Mouse (Mus musculus): Measurements from ENCODE around the gene Ssbp4. TPM values are rescaled to one million over a fixed set of nuclear protein-coding genes. Genes with fewer than 3 reads are reported as not detected.
A peak's percentile ranks its signal among the peaks of the same experiment; 100 is the strongest.

Ssbp4 gene
- 84.9 and 123 TPM in 2 replicates for polyA plus RNA-seq (2012; rRNA removed)

DNA sequence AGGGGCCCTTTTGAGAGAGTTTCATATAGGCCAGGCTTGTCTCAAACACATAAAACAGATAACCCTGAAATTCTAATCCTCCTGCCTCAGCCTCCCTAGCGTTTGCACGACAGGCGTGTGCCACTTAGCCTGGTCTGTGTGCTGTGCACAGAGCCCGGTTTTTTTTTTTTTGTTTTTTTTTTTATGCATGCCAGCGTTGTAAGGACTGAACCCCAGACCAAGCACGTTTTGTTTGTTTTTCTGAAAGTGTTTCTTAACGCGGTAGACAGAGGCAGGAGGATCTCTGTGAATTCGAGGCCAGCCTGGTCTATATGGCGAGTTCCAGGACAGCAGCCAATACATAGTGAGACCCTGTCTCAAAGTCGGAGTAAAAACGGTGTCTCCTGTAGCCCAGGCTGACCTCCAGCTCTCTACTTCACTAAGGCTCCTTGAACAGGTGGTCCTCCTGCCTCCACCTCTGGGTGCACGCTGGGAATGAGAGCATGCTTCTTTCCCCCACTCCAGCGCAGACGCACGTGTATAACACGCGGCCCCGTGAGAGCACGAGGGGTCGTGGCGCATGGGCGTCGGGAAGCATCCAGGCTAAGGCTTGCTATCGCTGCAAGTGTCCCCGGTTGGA, at the start of gene Ssbp4:
Ssbp4 (minus strand) TSS at position 124 of the 619 bp plus-strand sequence.
- 5% methylated on average over 26 of the region's 26 CpGs for WGBS
- peak within 1 kb of the TSS; percentile 99 for H3K27ac ChIP-seq (ENCODE audit: insufficient read depth, low read depth, low read length)
- no peak for DNase-seq
- no peaks in the 10 kb centered on the region for H3K36me3 ChIP-seq (ENCODE audit: control insufficient read depth, insufficient read depth, low read length)
- no peaks in the 10 kb centered on the region for H3K27me3 ChIP-seq (replicated peaks; ENCODE audit: control insufficient read depth, insufficient read depth, low read length)
- H3K4me1 ChIP-seq (ENCODE audit: control insufficient read depth, insufficient read depth, low read length): peaks cover 11% of the 10 kb centered on the region; the same call in 1 of the 2 replicates
- no peak for TF ChIP-seq POLR2A (IDR thresholded peaks at IDR 0.05; ENCODE audit: low read depth, low read length)
- peak within 1 kb of the TSS; percentile 87 for H3K4me3 ChIP-seq (ENCODE audit: insufficient read depth, low read depth, low read length)

- DNase-seq: peak; percentile 48
- peaks cover 12% of the 10 kb centered on the region; the same call in 1 of the 2 replicates for H3K4me1 ChIP-seq (ENCODE audit: control insufficient read depth, insufficient read depth, low read length)
- peaks cover 3% of the 10 kb centered on the region; the same call in 1 of the 2 replicates for H3K36me3 ChIP-seq (ENCODE audit: control insufficient read depth, insufficient read depth, low read length)
- 46% methylated on average over 2 of the region's 2 CpGs for WGBS
- H3K27ac ChIP-seq (ENCODE audit: insufficient read depth, low read depth, low read length): peak overlapping the region; percentile 96
- no peak for TF ChIP-seq CTCF (conservative IDR thresholded peaks at IDR 0.05; ENCODE audit: insufficient read depth, insufficient read length, low read depth, low read length)
- H3K27me3 ChIP-seq (replicated peaks; ENCODE audit: control insufficient read depth, insufficient read depth, low read length): no peaks in the 10 kb centered on the region
- peak overlapping the region; percentile 82 for H3K4me3 ChIP-seq (ENCODE audit: insufficient read depth, low read depth, low read length)
These were observed 49.1 kb upstream of the Ssbp4 start for GRCm38 (mm10) chr8:70657739-70658138.

- TF ChIP-seq CTCF (conservative IDR thresholded peaks at IDR 0.05; ENCODE audit: insufficient read depth, insufficient read length, low read depth, low read length) (no peak), POLR2A (IDR thresholded peaks at IDR 0.05; ENCODE audit: low read depth, low read length) (no peak)
- peak; percentile 73 for DNase-seq
- 56% methylated on average over 3 of the region's 3 CpGs for WGBS
- no peaks in the 10 kb centered on the region for H3K27me3 ChIP-seq (replicated peaks; ENCODE audit: control insufficient read depth, insufficient read depth, low read length)
- H3K27ac ChIP-seq (ENCODE audit: insufficient read depth, low read depth, low read length): peak overlapping the region; percentile 96; the same call in 1 of the 2 replicates
- peaks cover 12% of the 10 kb centered on the region; the same call in 1 of the 2 replicates for H3K4me1 ChIP-seq (ENCODE audit: control insufficient read depth, insufficient read depth, low read length)
- peak overlapping the region; percentile 82 for H3K4me3 ChIP-seq (ENCODE audit: insufficient read depth, low read depth, low read length)
- H3K36me3 ChIP-seq (ENCODE audit: control insufficient read depth, insufficient read depth, low read length): peaks cover 3% of the 10 kb centered on the region; the same call in 1 of the 2 replicates
These were observed 48.5 kb upstream of the Ssbp4 start for GRCm38 (mm10) chr8:70657214-70657613.

- WGBS: 66% methylated on average over 13 of the region's 13 CpGs
- H3K27me3 ChIP-seq (replicated peaks; ENCODE audit: control insufficient read depth, insufficient read depth, low read length): no peaks in the 10 kb centered on the region
- peaks cover 6% of the 10 kb centered on the region for H3K36me3 ChIP-seq (ENCODE audit: control insufficient read depth, insufficient read depth, low read length)
- H3K4me1 ChIP-seq (ENCODE audit: control insufficient read depth, insufficient read depth, low read length): peaks cover 12% of the 10 kb centered on the region; the same call in 1 of the 2 replicates
- no peak overlapping the region for H3K4me3 ChIP-seq (ENCODE audit: insufficient read depth, low read depth, low read length)
- no peak overlapping the region for H3K27ac ChIP-seq (ENCODE audit: insufficient read depth, low read depth, low read length)
- no peak for DNase-seq
- TF ChIP-seq CTCF (conservative IDR thresholded peaks at IDR 0.05; ENCODE audit: insufficient read depth, insufficient read length, low read depth, low read length): no peak
- TF ChIP-seq POLR2A (IDR thresholded peaks at IDR 0.05; ENCODE audit: low read depth, low read length): no peak
These were observed 47.6 kb upstream of the Ssbp4 start for GRCm38 (mm10) chr8:70656193-70656790.

GRCm38 (mm10) chr8:70655469-70655868, 46.8 kb upstream of the Ssbp4 start:
- no peak for TF ChIP-seq CTCF (conservative IDR thresholded peaks at IDR 0.05; ENCODE audit: insufficient read depth, insufficient read length, low read depth, low read length)
- no peak for TF ChIP-seq POLR2A (IDR thresholded peaks at IDR 0.05; ENCODE audit: low read depth, low read length)
- Histone ChIP-seq H3K27ac (ENCODE audit: insufficient read depth, low read depth, low read length) (no peak overlapping the region), H3K4me3 (ENCODE audit: insufficient read depth, low read depth, low read length) (no peak overlapping the region), H3K36me3 (ENCODE audit: control insufficient read depth, insufficient read depth, low read length) (peaks cover 8% of the 10 kb centered on the region), H3K27me3 (replicated peaks; ENCODE audit: control insufficient read depth, insufficient read depth, low read length) (no peaks in the 10 kb centered on the region), H3K4me1 (ENCODE audit: control insufficient read depth, insufficient read depth, low read length) (peaks cover 10% of the 10 kb centered on the region; the same call in 1 of the 2 replicates)
- 71% methylated on average over 2 of the region's 2 CpGs for WGBS
- no peak for DNase-seq

- DNase-seq: no peak
- Histone ChIP-seq H3K27me3 (replicated peaks; ENCODE audit: control insufficient read depth, insufficient read depth, low read length) (no peaks in the 10 kb centered on the region), H3K27ac (ENCODE audit: insufficient read depth, low read depth, low read length) (no peak overlapping the region), H3K4me1 (ENCODE audit: control insufficient read depth, insufficient read depth, low read length) (peaks cover 17% of the 10 kb centered on the region), H3K36me3 (ENCODE audit: control insufficient read depth, insufficient read depth, low read length) (peaks cover 8% of the 10 kb centered on the region), H3K4me3 (ENCODE audit: insufficient read depth, low read depth, low read length) (no peak overlapping the region)
- 57% methylated on average over 1 of the region's 1 CpGs for WGBS
- TF ChIP-seq CTCF (conservative IDR thresholded peaks at IDR 0.05; ENCODE audit: insufficient read depth, insufficient read length, low read depth, low read length) (no peak), POLR2A (IDR thresholded peaks at IDR 0.05; ENCODE audit: low read depth, low read length) (no peak)
These were observed 45.4 kb upstream of the Ssbp4 start for GRCm38 (mm10) chr8:70654121-70654520.

DNA sequence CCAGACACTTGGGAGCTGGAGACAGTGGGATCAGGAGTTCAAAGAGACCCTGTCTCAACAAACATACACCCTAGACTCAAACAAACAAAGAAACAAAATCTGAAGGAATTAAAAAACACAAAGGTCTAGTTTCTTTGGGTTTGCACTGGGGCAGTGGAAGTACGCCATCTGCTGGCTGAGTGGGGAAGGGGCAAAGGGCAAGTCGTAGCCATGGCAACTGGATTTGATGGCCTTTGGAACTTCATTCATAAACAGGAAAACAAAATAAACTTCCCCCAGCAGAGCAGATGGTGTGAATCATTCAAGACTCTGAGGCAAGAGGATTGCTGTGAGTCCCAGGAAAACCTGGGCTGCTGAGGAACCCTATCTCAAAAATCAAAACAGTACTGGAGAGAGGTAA, 44.6 kb upstream of the Ssbp4 start:
- peak overlapping the region; percentile 48; the same call in 1 of the 2 replicates for H3K27ac ChIP-seq (ENCODE audit: insufficient read depth, low read depth, low read length)

More for the DNA sequence above, 44.6 kb upstream of the Ssbp4 start:
- Histone ChIP-seq H3K4me3 (ENCODE audit: insufficient read depth, low read depth, low read length) (no peak overlapping the region), H3K27me3 (replicated peaks; ENCODE audit: control insufficient read depth, insufficient read depth, low read length) (no peaks in the 10 kb centered on the region), H3K36me3 (ENCODE audit: control insufficient read depth, insufficient read depth, low read length) (peaks cover 8% of the 10 kb centered on the region), H3K4me1 (ENCODE audit: control insufficient read depth, insufficient read depth, low read length) (peaks cover 21% of the 10 kb centered on the region)
- DNase-seq: peak; percentile 93
- TF ChIP-seq CTCF (conservative IDR thresholded peaks at IDR 0.05; ENCODE audit: insufficient read depth, insufficient read length, low read depth, low read length): peak; percentile 94
- no peak for TF ChIP-seq POLR2A (IDR thresholded peaks at IDR 0.05; ENCODE audit: low read depth, low read length)
- WGBS: 21% methylated on average over 2 of the region's 2 CpGs
